ENCODE assay signal across 25 mouse cellular contexts in genomic region chr5:77430049-77430448, GRCm38 (mm10).
"Had no signal": no experiment of that assay in that cellular context is flagged by ENCODE, and none has a peak within 500 bp of the region (broad histone marks: within the 10 kb centered on the region; RNA-seq: fewer than 3 reads in every experiment).

No protein-coding gene starts in this region.

- H3K36me3 ChIP-seq: heart, embryonic 13.5 days; heart, embryonic 15.5 days; hindbrain, embryonic 13.5 days; hindbrain, embryonic 15.5 days; intestine, embryonic 15.5 days; kidney, embryonic 15.5 days; limb, embryonic 13.5 days; limb, embryonic 15.5 days had no signal

- H3K4me1 ChIP-seq: heart, embryonic 13.5 days; heart, embryonic 15.5 days; hindbrain, embryonic 13.5 days; hindbrain, embryonic 15.5 days; intestine, embryonic 15.5 days had no signal

- H3K9me3 ChIP-seq: heart, embryonic 13.5 days; heart, embryonic 15.5 days; hindbrain, embryonic 13.5 days; hindbrain, embryonic 15.5 days; intestine, embryonic 15.5 days; kidney, embryonic 15.5 days; limb, embryonic 13.5 days; limb, embryonic 15.5 days had no signal

- ATAC-seq: forebrain, postnatal 0 days; hindbrain, postnatal 0 days; intestine, embryonic 15.5 days had no signal

- DNase-seq: forebrain, postnatal 0 days; gastrocnemius, postnatal 14 days; gastrocnemius, postnatal 36 days; heart, adult 18-20 months; heart, postnatal 14 days; heart, postnatal 36 days; kidney, adult 11 months; kidney, adult 2 months; kidney, adult 9 months; kidney, postnatal 14 days; kidney, postnatal 36 days; layer of hippocampus, adult 9-11 months; layer of hippocampus, postnatal 36 days; left cerebral cortex, postnatal 4 days had no signal

- H3K9ac ChIP-seq: forebrain, postnatal 0 days; heart, embryonic 13.5 days; heart, embryonic 15.5 days; hindbrain, embryonic 13.5 days; hindbrain, embryonic 15.5 days; intestine, embryonic 15.5 days; kidney, embryonic 15.5 days; limb, embryonic 13.5 days; limb, embryonic 15.5 days had no signal

- H3K4me3 ChIP-seq: heart, embryonic 13.5 days; heart, embryonic 15.5 days; hindbrain, embryonic 13.5 days; hindbrain, embryonic 15.5 days; intestine, embryonic 15.5 days; kidney, embryonic 15.5 days; limb, embryonic 13.5 days; limb, embryonic 15.5 days had no signal

- H3K4me2 ChIP-seq: heart, embryonic 11.5 days; heart, embryonic 13.5 days; heart, embryonic 15.5 days; hindbrain, embryonic 13.5 days; hindbrain, embryonic 15.5 days; intestine, embryonic 15.5 days; kidney, embryonic 15.5 days; limb, embryonic 13.5 days; limb, embryonic 15.5 days had no signal

- H3K27ac ChIP-seq: heart, embryonic 13.5 days; heart, embryonic 15.5 days; hindbrain, embryonic 13.5 days; hindbrain, embryonic 15.5 days; hindbrain, postnatal 0 days; intestine, embryonic 15.5 days; kidney, embryonic 15.5 days; kidney, postnatal 0 days; limb, embryonic 13.5 days; limb, embryonic 15.5 days had no signal

- H3K27me3 ChIP-seq: heart, embryonic 13.5 days; heart, embryonic 15.5 days; hindbrain, embryonic 13.5 days; hindbrain, embryonic 15.5 days; intestine, embryonic 15.5 days; kidney, embryonic 15.5 days; limb, embryonic 13.5 days; limb, embryonic 15.5 days had no signal
